Mouse (Mus musculus) CH12.LX (cell line): ENCODE results near the gene Tsnaxip1. TPM values are rescaled to one million over a fixed set of nuclear protein-coding genes. Genes with fewer than 3 reads are reported as not detected.

Experiments used
- DNase-seq: peaks from one replicate; pipeline ENCODE4 v3.0.0-alpha.2; 2013; ENCODE audit errors: extremely low read depth
- H3K27ac ChIP-seq: 2 replicates; pipeline ENCODE4 v1.5.1; 2012; ENCODE audit warnings: low read depth, mild to moderate bottlenecking, control low read depth, moderate library complexity; ENCODE audit not compliant: insufficient read depth
- H3K27me3 ChIP-seq: replicated peaks from 2 replicates; pipeline ENCODE3; 2012; ENCODE audit warnings: inconsistent platforms
- H3K36me3 ChIP-seq, 2 experiments: replicated peaks in 1 of 2; 2 replicates each; pipeline versions ENCODE3 to v1.6.1; 2012; ENCODE audit warnings: inconsistent platforms in 1 of 2, low read length in 1 of 2, mild to moderate bottlenecking in 1 of 2, mixed read lengths in 1 of 2, moderate library complexity in 1 of 2; ENCODE audit not compliant: control insufficient read depth in 1 of 2, insufficient read depth in 1 of 2
- H3K4me1 ChIP-seq, 2 experiments: 2 replicates each; pipeline ENCODE4 v1.6.1; 2012; ENCODE audit warnings: inconsistent platforms in 1 of 2, moderate library complexity in 1 of 2; ENCODE audit not compliant: insufficient read depth in 2 of 2, control insufficient read depth in 1 of 2
- H3K4me2 ChIP-seq: 2 replicates; pipeline ENCODE4 v1.6.1; 2012; ENCODE audit warnings: low read depth, mild to moderate bottlenecking, control low read depth; ENCODE audit not compliant: poor library complexity, insufficient read depth, severe bottlenecking
- H3K4me3 ChIP-seq, 3 experiments: fragments of 150-350 bp in 1 of 3; sonication (generic) in 1 of 3; replicated peaks in 1 of 3; 2 replicates each; pipeline versions ENCODE3 to v1.5.1; 2011 to 2012; ENCODE audit warnings: low read depth in 2 of 3, low read length in 2 of 3, mild to moderate bottlenecking in 2 of 3, moderate library complexity in 2 of 3, control low read depth in 1 of 3, improper control_type of control experiment in 1 of 3, inconsistent platforms in 1 of 3, mixed read lengths in 1 of 3; ENCODE audit not compliant: poor library complexity in 1 of 3
- H3K79me2 ChIP-seq: replicated peaks from 2 replicates; pipeline ENCODE4 v1.6.1; 2012; ENCODE audit warnings: mild to moderate bottlenecking, moderate library complexity; ENCODE audit not compliant: control insufficient read depth, poor library complexity, insufficient read depth, severe bottlenecking; ENCODE audit errors: extremely low read depth
- H3K9ac ChIP-seq: 2 replicates; pipeline ENCODE4 v1.6.1; 2012; ENCODE audit warnings: low read depth, mild to moderate bottlenecking, control low read depth, moderate library complexity; ENCODE audit not compliant: insufficient read depth
- H3K9me3 ChIP-seq: replicated peaks from 2 replicates; pipeline ENCODE3; 2012; ENCODE audit warnings: low read length, inconsistent platforms, mixed read lengths
- BHLHE40 ChIP-seq: IDR thresholded peaks from 2 replicates; pipeline ENCODE4 v1.6.1; 2011; ENCODE audit warnings: mild to moderate bottlenecking, low read depth, low read length, improper control_type of control experiment
- CHD1 ChIP-seq: IDR thresholded peaks from 2 replicates; pipeline ENCODE4 v1.6.1; 2012; ENCODE audit warnings: low read depth, low read length, improper control_type of control experiment, inconsistent platforms
- CHD2 ChIP-seq: IDR thresholded peaks from 2 replicates; pipeline ENCODE4 v1.6.1; 2011; ENCODE audit warnings: low read length, improper control_type of control experiment
- CTCF ChIP-seq, 2 experiments: IDR thresholded peaks in 1 of 2; conservative IDR thresholded peaks in 1 of 2; 2 replicates each; pipeline ENCODE4 v1.5.1; 2011 to 2012; ENCODE audit warnings: low read depth in 2 of 2, low read length in 2 of 2, improper control_type of control experiment in 1 of 2, inconsistent platforms in 1 of 2, mild to moderate bottlenecking in 1 of 2, moderate library complexity in 1 of 2
- IRF4 ChIP-seq: IDR thresholded peaks from 2 replicates; pipeline ENCODE4 v1.6.1; 2014; ENCODE audit warnings: low read depth, mild to moderate bottlenecking, inconsistent platforms, low read length, improper control_type of control experiment
- JUN ChIP-seq: IDR thresholded peaks from 2 replicates; pipeline ENCODE4 v1.6.1; 2011; ENCODE audit warnings: low read depth, mild to moderate bottlenecking, low read length, improper control_type of control experiment, moderate library complexity; ENCODE audit not compliant: insufficient read depth
- JUND ChIP-seq: conservative IDR thresholded peaks from 2 replicates; pipeline ENCODE4 v1.6.1; 2011; ENCODE audit warnings: low read depth, low read length, improper control_type of control experiment
- MAFK ChIP-seq: IDR thresholded peaks from 2 replicates; pipeline ENCODE4 v1.6.1; 2011; ENCODE audit warnings: low read length, improper control_type of control experiment; ENCODE audit not compliant: insufficient replicate concordance
- MXI1 ChIP-seq: IDR thresholded peaks from 2 replicates; pipeline ENCODE4 v1.6.1; 2011; ENCODE audit warnings: mild to moderate bottlenecking, low read depth, low read length, improper control_type of control experiment
- PAX5 ChIP-seq: IDR thresholded peaks from 2 replicates; pipeline ENCODE4 v1.6.1; 2012; ENCODE audit warnings: low read length, inconsistent platforms, mixed read lengths
- POLR2A ChIP-seq: IDR thresholded peaks from 2 replicates; pipeline ENCODE4 v1.6.1; 2011; ENCODE audit warnings: low read depth, mild to moderate bottlenecking, improper control_type of control experiment, low read length
- RCOR1 ChIP-seq: conservative IDR thresholded peaks from 2 replicates; pipeline ENCODE4 v1.6.1; 2012; ENCODE audit warnings: low read depth, mild to moderate bottlenecking, inconsistent platforms, low read length, improper control_type of control experiment
- SIN3A ChIP-seq: IDR thresholded peaks from 2 replicates; pipeline ENCODE4 v1.6.1; 2012; ENCODE audit warnings: low read length, improper control_type of control experiment, inconsistent platforms
- SMC3 ChIP-seq: IDR thresholded peaks from 2 replicates; pipeline ENCODE4 v1.6.1; 2011; ENCODE audit warnings: low read depth, low read length, improper control_type of control experiment
- ZMIZ1 ChIP-seq: IDR thresholded peaks from 2 replicates; pipeline ENCODE4 v1.6.1; 2012; ENCODE audit warnings: low read depth, mild to moderate bottlenecking, inconsistent platforms, low read length, improper control_type of control experiment
- ZNF384 ChIP-seq: IDR thresholded peaks from 2 replicates; pipeline ENCODE4 v1.6.1; 2012; ENCODE audit warnings: low read depth, low read length, improper control_type of control experiment, inconsistent platforms
- dilution Hi-C: fragments of 300-500 bp; cut with MboI; formaldehyde crosslinking; loops from 2 replicates; pipeline ENCODE4 v1.14.3; 2020; ENCODE audit warnings: low sequenced_read_pairs; ENCODE audit not compliant: extremely low pct_unique_long_range_greater_than_20kb, extremely low pct_ligation_motif_present
- in situ Hi-C: fragments of 300-500 bp; cut with MboI; formaldehyde crosslinking; loops from 3 replicates; pipeline ENCODE4 v1.14.3; 2019; ENCODE audit warnings: low sequenced_read_pairs, low pct_ligation_motif_present, low pct_unique_long_range_greater_than_20kb, mixed read lengths
- polyA plus RNA-seq: library from polyadenylated mRNA; unstranded; fragments of >175 nt; gene quantifications from 2 replicates; pipeline ENCODE4 v1.2.1, GENCODE M21; 2012; ENCODE audit warnings: low read depth; ENCODE audit not compliant: insufficient read length
- total RNA-seq, 2 experiments: library from RNA; depleted of rRNA; stranded (reverse); fragments of 300-350 nt in 1 of 2; fragments of >200 nt in 1 of 2; gene quantifications; 2 replicates each; pipeline ENCODE4 v1.2.3; 2012 to 2014

Gene Tsnaxip1
- total and polyA plus RNA-seq, 3 experiments, result 0.13 to 0.50 (median 0.13) TPM

GRCm38 (mm10) chr8:105804797-105805196 lies 22.7 kb upstream of the Tsnaxip1 start:
- in situ Hi-C loops, result no loop called here
- no peaks in the 10 kb centered on the region for H3K9me3 ChIP-seq
- H3K4me3 ChIP-seq, result no peak overlapping the region
- dilution Hi-C loops, result no loop called here
- H3K9ac ChIP-seq, result no peak overlapping the region
- H3K36me3 ChIP-seq, result peaks cover 0 to 48% of the 10 kb centered on the region in 2 experiments
- no peaks in the 10 kb centered on the region for H3K27me3 ChIP-seq
- no peak for DNase-seq
- H3K4me1 ChIP-seq, result peaks cover 15 to 48% of the 10 kb centered on the region in 2 experiments
- H3K27ac ChIP-seq, result no peak overlapping the region
- H3K4me2 ChIP-seq, result no peak overlapping the region
- TF ChIP-seq SMC3 (no peak), ZMIZ1 (no peak), RCOR1 (no peak), ZNF384 (no peak), JUN (no peak), PAX5 (no peak), SIN3A (no peak), MXI1 (no peak), BHLHE40 (no peak), CHD1 (no peak)
- peaks cover 20% of the 10 kb centered on the region for H3K79me2 ChIP-seq

- Histone ChIP-seq H3K9ac (no peak overlapping the region), H3K79me2 (peaks cover 20% of the 10 kb centered on the region), H3K36me3 (peaks cover 0 to 43% of the 10 kb centered on the region in 2 experiments), H3K27me3 (no peaks in the 10 kb centered on the region), H3K4me2 (no peak overlapping the region), H3K9me3 (no peaks in the 10 kb centered on the region), H3K27ac (peak overlapping the region; percentile 39; the same call in 1 of the 2 replicates), H3K4me3 (no peak overlapping the region), H3K4me1 (peaks cover 15 to 51% of the 10 kb centered on the region in 2 experiments)
- in situ Hi-C loops (no loop called here), dilution Hi-C loops (no loop called here)
- no peak for DNase-seq
- TF ChIP-seq JUND (no peak), CTCF (conservative IDR thresholded peaks at IDR 0.05 in 1 of 2, IDR thresholded peaks at IDR 0.05 in 1 of 2; ENCODE audit: low read depth in 2 of 2, low read length in 2 of 2) (no peak), BHLHE40 (no peak), JUN (no peak), CHD2 (no peak), POLR2A (no peak)
These were observed 22.2 kb upstream of the Tsnaxip1 start for GRCm38 (mm10) chr8:105805346-105805745.

- peaks cover 0 to 42% of the 10 kb centered on the region in 2 experiments for H3K36me3 ChIP-seq
- no peaks in the 10 kb centered on the region for H3K9me3 ChIP-seq
- no peak overlapping the region; the same call in 1 of the 2 replicates for H3K27ac ChIP-seq
- H3K9ac ChIP-seq, result no peak overlapping the region
- in situ Hi-C loops, result no loop called here
- H3K4me1 ChIP-seq, result peaks cover 16 to 57% of the 10 kb centered on the region in 2 experiments
- H3K4me2 ChIP-seq, result no peak overlapping the region; the same call in 1 of the 2 replicates
- H3K79me2 ChIP-seq, result peaks cover 20% of the 10 kb centered on the region
- no peaks in the 10 kb centered on the region for H3K27me3 ChIP-seq
- dilution Hi-C loops, result no loop called here
- DNase-seq, result peak; percentile 30
- H3K4me3 ChIP-seq, result no peak overlapping the region
- TF ChIP-seq IRF4, result no peak
- TF ChIP-seq MAFK, result peak; percentile 73; the same call in 1 of the 2 replicates
These were observed 21.6 kb upstream of the Tsnaxip1 start for GRCm38 (mm10) chr8:105805964-105806363.
